Mouse (Mus musculus): ENCODE data around the gene Arhgap4.

The Arhgap4 gene

GRCm38 (mm10) chrX:73854326-73855086, 67.2 kb downstream of the Arhgap4 start:
- no peak for DNase-seq (ENCODE audit: low spot score in 2 of 2)
